Mouse (Mus musculus): ENCODE measurements around the gene Adam8.

Adam8 gene

GRCm38 (mm10) chr7:139978278-139978892 is 14.0 kb downstream of the Adam8 start, which contains the start of gene 6430531B16Rik:
6430531B16Rik (minus strand) TSS chr7:139978755.
- peak; percentile 82 for DNase-seq

GRCm38 (mm10) chr7:139975471-139975870 is 16.9 kb downstream of the Adam8 start:
- no peak for DNase-seq

GRCm38 (mm10) chr7:139974307-139974706 is 18.1 kb downstream of the Adam8 start:
- DNase-seq = no peak

- DNase-seq = no peak
Observed at GRCm38 (mm10) chr7:139972923-139973331, 19.4 kb downstream of the Adam8 start.

- DNase-seq = no peak
Observed at GRCm38 (mm10) chr7:139971436-139971835, 20.9 kb downstream of the Adam8 start.

- no peak for DNase-seq
Observed at GRCm38 (mm10) chr7:139970979-139971378, 21.4 kb downstream of the Adam8 start.

GRCm38 (mm10) chr7:139970216-139970919 is 22.0 kb downstream of the Adam8 start:
- DNase-seq = no peak

GRCm38 (mm10) chr7:139969348-139970130 is 22.8 kb downstream of the Adam8 start:
- DNase-seq = peak; percentile 87

DNA sequence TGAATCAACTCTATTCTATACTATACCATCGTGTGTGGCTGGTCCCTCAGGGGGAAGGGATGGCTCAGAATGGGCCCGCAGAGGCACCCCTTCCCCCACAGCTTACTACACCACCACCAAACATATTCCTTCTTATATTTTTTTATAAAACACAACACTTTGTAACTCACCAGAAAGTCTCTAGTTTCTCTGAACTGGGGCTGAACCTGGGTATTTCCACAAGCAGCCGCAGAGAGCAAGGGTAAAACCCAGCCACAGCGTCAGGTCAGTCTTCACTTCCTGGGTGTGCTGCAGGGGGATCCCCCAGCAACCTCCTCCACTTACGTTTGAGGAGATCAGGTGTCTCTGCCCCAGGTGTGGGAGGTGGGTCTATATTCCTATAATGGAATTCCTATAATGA is 23.9 kb downstream of the Adam8 start:
- DNase-seq = no peak

GRCm38 (mm10) chr7:139967175-139967574 is 25.2 kb downstream of the Adam8 start:
- DNase-seq = no peak

DNA sequence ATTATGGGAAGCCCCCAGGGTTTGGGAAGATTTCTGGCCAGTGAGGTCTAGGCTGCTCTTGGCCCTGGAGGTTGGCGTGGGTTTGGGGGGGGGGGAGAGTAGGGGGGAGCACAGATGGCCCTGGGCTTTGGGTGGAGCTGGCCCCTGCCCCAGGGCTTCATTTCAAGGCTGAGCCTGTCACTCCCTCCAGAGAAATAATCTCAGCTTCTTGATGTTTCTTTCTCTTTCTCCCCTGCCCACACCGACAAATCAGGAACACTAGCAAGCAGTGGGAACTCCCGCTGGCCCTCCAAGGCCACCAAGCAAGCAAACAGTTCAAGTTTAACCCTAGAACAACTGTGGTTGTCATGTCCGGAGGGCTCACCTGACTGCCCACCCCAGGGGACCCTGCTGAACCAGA is 28.5 kb downstream of the Adam8 start:
- no peak for DNase-seq

DNA sequence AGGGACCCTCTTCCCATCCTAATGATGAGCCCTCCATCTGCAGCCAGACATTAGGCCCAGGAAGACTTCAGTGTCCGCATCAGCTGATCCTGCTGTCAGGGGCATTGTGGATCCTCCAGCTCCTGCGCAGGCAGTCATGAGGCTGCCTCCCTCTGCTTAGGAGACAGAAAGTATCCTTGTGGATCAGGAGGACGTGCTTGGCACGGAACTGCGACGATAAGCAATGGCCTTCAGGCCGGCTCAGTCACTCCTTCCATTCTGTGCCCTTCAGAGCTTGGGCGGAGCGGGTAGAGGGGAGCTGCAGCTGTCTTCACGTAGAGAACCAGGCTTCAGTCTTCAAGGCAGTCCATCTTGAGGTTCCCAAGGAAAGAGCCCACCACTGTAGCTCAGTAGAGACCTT is 31.2 kb downstream of the Adam8 start:
- no peak for DNase-seq

DNA sequence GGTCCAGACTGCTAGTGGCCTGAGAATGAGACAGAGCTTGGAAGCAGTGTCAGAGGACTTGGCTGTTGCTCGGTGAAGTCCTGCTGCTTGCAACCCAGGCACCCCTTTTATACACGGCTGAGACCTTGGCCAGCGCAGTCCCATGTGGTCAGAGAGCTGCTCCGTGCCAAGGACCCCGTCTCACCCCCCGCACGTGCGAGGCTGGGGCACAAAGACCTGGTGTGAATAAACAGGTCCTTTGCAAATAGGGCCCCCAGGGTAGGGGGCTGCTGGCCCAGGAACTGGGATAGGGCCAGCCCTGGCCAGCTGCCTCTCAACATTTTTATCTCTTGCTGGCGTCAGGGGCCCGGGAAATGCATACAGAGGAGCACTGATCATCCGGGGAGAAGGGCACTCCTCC is 34.4 kb downstream of the Adam8 start:
- DNase-seq = no peak

DNA sequence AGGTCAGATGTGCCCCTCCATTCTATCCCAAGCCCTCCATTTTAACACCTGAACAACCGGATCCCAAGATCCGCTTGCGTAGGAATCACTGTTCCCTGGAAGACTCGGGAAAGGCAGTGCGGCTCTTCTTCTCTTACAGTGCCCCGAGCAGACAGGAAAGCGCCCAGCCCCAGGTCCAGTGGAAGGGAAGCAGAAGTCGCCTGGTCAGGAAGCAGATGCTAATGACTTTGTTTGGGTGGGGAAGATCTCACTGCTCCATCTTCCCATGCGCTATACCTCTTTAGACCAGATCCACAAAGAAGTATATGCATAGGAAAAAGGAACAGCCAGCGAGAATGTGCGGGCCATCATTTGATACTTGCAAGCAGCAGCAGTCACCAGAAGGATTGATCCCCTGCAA is 34.9 kb downstream of the Adam8 start:
- no peak for DNase-seq

- DNase-seq = no peak
Observed at GRCm38 (mm10) chr7:139956658-139957057, 35.7 kb downstream of the Adam8 start.

DNA sequence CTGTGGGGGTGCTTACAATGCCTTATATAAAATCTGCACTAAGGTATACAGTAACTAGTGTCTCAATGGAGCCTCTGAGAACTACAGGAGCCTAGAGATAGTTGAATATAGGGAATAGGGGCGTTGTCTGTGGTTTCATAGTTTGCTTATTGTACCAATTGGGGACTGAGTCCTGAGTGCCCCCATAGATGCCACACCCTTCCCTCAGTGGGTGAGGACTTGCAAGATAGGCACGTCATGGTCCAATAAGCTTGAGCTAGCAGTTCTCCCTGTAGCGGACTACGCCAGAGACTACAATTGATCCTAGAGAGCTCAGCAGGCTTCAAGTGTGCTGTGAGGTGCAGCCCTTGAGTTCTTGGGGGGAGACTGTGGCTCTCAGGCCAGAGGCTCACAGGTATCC is 36.9 kb downstream of the Adam8 start:
- DNase-seq = no peak

GRCm38 (mm10) chr7:139951991-139952633 is 40.2 kb downstream of the Adam8 start:
- DNase-seq = no peak

GRCm38 (mm10) chr7:139951079-139951478 is 41.3 kb downstream of the Adam8 start:
- DNase-seq = peak; percentile 70

DNA sequence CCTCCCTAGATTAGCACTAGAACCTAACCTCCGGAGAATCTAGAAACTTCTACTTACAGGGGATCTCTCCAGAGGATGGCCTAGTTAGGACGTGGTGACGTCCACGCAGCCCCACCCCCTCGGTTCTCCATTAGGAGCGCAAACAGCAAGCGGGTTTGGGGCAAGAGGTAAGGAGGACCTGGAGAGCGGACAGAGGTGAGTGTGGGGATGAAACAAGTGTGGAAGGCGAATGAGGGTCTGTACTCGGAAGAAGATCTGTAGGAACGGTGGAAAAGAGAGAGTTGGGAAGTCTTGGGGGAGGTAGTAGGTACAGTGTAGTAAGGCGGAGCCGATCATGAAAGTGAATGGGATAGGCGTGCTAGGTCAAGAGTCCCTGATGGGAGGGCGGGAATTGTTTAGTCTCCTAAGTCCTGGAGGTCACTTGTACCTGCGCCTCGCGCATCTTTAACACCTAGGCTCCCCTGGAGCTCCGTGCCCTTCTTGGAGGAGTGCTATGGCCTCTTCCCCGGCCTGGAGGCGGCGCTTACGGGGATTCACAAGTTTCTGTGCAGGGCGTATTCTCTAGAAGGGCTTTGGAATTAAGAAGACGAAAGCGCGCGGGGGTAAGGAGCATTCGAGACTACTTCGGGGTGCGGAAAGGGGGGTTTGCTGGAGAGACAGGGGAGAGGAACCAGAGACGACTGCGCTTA is 41.9 kb downstream of the Adam8 start:
- DNase-seq = peak; percentile 70

DNA sequence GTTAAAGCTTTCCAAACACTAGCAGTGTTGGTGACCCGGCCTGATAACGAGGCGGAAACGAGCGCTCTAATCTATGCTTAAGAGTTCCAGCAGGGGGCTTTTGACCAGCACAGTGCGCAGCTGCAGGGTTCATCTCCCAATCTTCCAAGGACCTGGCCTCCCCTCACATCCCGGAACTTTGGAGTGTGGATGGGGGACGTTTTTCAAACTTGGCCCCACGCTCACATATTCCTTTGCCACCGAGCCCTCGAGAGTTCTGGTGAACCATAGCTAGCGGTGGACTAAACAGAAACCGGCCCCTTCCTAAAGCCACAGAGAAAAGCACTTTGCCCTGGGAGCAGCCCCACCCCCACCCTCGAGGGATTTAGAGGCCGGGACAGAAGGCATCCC is 42.5 kb downstream of the Adam8 start:
- peak; percentile 67 for DNase-seq

GRCm38 (mm10) chr7:139946032-139946431 is 46.3 kb downstream of the Adam8 start:
- DNase-seq = no peak

DNA sequence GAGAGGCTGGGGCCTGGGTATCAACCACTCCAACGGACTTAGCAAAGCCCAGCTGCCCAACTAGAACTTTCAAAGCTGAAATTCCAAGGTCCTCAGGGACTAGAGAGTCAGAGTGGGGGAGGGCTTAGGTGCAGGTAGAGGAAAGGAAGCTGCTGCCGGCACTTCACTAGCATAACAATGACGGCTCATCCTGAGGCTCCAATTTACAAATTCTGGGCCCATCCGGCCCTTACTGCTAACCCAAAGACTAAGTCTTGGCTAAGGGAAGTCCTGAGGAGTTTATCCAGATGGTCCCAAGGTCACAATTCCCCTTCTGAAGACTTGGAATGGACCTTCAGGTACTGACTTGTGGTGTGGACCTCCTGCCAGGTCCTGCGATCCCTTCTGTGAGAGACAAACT is 46.8 kb downstream of the Adam8 start:
- DNase-seq = no peak
